Mouse (Mus musculus) left cerebral cortex, adult 2 months (tissue): ENCODE measurements around the gene Abcb10. TPM values are rescaled to one million over a fixed set of nuclear protein-coding genes. Genes with fewer than 3 reads are reported as not detected.
A peak's percentile ranks its signal among the peaks of the same experiment; 100 is the strongest.
"Not testable (repeated sequence)": the region's sequence is repeated elsewhere in the genome, so short reads cannot be mapped to it uniquely, and the experiment has no call there.

Source experiments
- DNase-seq, 2 experiments: peaks; one replicate each; pipeline ENCODE4 v3.0.0; 2021 to 2022; ENCODE audit warnings: low spot score in 2 of 2, mixed read lengths in 1 of 2; ENCODE audit errors: extremely low spot score in 1 of 2
- H3K27ac ChIP-seq: fragments of 200-600 bp; 2 replicates; pipeline ENCODE4 v1.8.1; 2022
- H3K4me3 ChIP-seq: fragments of 200-600 bp; 2 replicates; pipeline ENCODE4 v1.8.1; 2022
- CTCF ChIP-seq: fragments of 200-600 bp; IDR thresholded peaks from 2 replicates; pipeline ENCODE4 v1.8.1; 2022; ENCODE audit warnings: antibody characterized with exemption, mild to moderate bottlenecking, moderate library complexity
- intact Hi-C: fragments of 180-260 bp; cut with DNase I; formaldehyde crosslinking; loops from one replicate; pipeline ENCODE4 v1.15.1; 2025
- total RNA-seq, 2 experiments: library from RNA; stranded (reverse); gene quantifications; 2 replicates each; pipeline ENCODE4 v1.2.3; 2021

Abcb10 gene
- total RNA-seq, 2 experiments from 2014 or later: 16.3 to 16.5 TPM

GRCm38 (mm10) chr8:123978926-123979325, 4.0 kb downstream of the Abcb10 start:
- Histone ChIP-seq H3K27ac (no peak overlapping the region), H3K4me3 (no peak overlapping the region)
- TF ChIP-seq CTCF: no peak
- intact Hi-C loops: no loop called here
- no peak for DNase-seq

GRCm38 (mm10) chr8:123978166-123978838, 4.6 kb downstream of the Abcb10 start:
- TF ChIP-seq CTCF: no peak
- intact Hi-C loops: no loop called here

DNA sequence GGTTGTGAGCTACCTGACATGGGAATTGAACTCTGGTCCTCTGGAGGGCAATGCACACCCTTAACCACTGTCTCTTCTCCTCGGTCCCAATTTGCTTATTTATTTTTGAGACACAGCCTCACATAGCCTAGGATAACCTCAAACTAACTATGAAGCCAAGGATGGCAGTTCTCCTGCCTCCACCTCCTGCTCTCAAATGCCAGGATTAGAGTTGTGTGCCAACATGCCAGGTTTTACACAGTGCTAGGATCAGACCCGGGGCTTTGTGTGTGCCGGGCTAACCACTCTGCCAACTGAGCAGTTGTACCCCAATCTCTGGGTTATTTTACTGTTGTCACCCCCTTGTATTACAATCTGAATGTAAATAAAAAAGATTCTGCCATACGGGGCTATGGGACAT, 5.4 kb downstream of the Abcb10 start:
- DNase-seq: no peak
- intact Hi-C loops: no loop called here
- Histone ChIP-seq H3K27ac (no peak overlapping the region), H3K4me3 (no peak overlapping the region)
- no peak for TF ChIP-seq CTCF

More at GRCm38 (mm10) chr8:123978166-123978838, 4.6 kb downstream of the Abcb10 start:
- no peak for DNase-seq
- H3K27ac ChIP-seq: no peak overlapping the region
- H3K4me3 ChIP-seq: no peak overlapping the region

DNA sequence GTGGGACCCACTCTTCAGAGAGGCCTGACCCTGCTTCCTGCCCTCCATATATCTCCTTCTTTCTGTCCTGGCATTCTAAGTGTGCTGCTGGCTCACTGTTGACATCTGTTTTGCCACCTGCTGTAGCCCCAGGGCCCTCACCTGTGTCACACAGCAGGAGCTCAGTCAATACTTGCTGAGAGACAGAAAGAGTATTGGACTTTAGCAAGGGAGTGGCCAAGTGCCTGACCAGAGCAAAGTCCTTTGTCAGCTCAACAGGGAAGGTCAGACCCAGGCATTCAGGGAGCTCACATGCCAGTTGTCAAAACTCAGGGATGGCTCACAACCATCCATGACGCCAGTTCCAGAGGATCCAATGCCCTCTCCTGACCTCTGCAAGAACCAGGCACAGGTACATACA, 9.4 kb downstream of the Abcb10 start:
- Histone ChIP-seq H3K27ac (no peak overlapping the region), H3K4me3 (no peak overlapping the region)
- no peak for TF ChIP-seq CTCF
- intact Hi-C loops: no loop called here
- no peak for DNase-seq

- Histone ChIP-seq H3K4me3 (no peak overlapping the region), H3K27ac (no peak overlapping the region)
- no peak for DNase-seq
- intact Hi-C loops: no loop called here
- peak; percentile 48 for TF ChIP-seq CTCF
Measured at GRCm38 (mm10) chr8:123966896-123967295, 16.0 kb downstream of the Abcb10 start.

DNA sequence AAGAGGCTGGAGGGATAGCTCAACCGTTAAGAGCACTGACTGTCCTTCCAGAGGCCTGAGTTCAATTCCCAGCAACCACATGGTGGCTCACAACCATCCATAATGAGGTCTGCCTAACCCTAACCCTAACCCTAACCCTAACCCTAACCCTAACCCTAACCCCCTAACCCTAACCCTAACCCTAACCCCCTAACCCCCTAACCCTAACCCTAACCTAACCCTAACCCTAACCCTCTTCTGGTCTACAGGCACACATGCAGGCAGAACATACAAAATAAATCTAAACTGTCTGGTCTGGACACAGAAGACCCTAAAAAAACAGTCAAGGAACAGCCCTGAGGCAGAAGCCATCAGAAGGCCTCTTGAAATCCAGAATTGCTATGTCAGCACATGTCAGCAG, 21.6 kb downstream of the Abcb10 start:
- intact Hi-C loops: no loop called here
- H3K4me3 ChIP-seq: no peak overlapping the region
- no peak for TF ChIP-seq CTCF
- no peak for DNase-seq
- no peak overlapping the region for H3K27ac ChIP-seq

DNA sequence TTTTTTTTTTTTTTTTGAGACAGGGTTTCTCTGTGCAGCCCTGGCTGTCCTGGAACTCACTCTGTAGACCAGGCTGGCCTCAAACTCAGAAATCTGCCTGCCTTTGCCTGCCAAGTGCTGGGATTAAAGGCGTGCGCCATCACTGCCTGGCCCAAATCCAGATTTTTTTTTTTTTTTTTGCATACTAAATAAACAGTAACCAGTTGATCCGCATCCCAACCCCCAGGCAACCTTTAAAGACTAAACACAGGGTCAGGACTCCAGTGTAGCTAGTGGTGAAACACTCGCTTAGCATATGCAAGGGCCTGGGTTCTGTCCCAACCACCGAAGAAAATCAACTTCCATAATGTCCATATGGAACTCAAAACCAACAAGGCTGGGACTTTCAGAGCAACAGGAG, 22.4 kb downstream of the Abcb10 start:
- intact Hi-C loops, DNase-seq, H3K4me3 ChIP-seq, H3K27ac ChIP-seq: not testable (repeated sequence)

- Histone ChIP-seq H3K4me3 (no peak overlapping the region), H3K27ac (no peak overlapping the region)
- TF ChIP-seq CTCF: no peak
- intact Hi-C loops: no loop called here
- no peak for DNase-seq
Measured at GRCm38 (mm10) chr8:123960056-123960455, 22.9 kb downstream of the Abcb10 start.

DNA sequence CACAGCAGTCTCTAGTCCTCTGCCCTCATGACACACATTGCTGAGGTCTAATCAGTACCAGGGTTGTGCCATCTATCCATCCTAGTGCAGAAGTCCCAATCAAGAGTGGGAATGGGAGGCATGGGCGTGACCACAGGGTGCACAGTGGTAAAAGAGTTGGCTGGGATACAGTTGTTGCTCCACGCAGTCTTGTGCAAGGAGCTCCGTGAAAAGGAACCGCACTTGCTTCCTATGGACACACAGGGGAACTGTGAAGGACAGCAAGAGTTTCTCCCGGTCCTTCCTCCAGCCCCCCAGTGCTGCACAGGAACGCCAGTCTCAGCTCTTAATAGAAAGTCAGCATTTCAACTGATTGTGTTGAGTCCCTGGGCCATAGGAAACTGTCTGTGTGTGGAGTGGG, 23.4 kb downstream of the Abcb10 start:
- TF ChIP-seq CTCF: no peak
- no peak for DNase-seq
- Histone ChIP-seq H3K27ac (no peak overlapping the region), H3K4me3 (no peak overlapping the region)
- intact Hi-C loops: no loop called here

DNA sequence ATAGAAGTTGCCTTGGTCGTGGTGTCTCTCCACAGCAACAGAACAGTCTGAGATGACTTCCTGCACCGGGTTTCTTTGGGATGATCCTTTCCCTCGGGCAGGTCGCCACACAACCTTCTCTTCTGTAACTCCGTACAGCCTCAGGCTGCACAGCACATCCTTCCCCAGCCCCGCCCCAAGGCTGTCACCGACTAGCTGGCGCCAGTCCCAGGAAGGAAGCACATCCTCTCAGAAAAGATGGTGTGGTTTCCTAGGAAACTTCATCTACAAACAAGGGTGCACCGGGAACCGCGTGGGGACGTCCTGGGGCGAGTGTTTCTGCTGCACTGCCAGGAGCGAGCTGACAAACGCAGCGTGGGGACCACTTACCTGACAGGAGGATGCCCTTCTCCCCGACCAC, 24.8 kb downstream of the Abcb10 start:
- H3K27ac ChIP-seq: no peak overlapping the region
- H3K4me3 ChIP-seq: no peak overlapping the region
- intact Hi-C loops: no loop called here
- TF ChIP-seq CTCF: no peak
- DNase-seq: peak; percentile 15 to 43

DNA sequence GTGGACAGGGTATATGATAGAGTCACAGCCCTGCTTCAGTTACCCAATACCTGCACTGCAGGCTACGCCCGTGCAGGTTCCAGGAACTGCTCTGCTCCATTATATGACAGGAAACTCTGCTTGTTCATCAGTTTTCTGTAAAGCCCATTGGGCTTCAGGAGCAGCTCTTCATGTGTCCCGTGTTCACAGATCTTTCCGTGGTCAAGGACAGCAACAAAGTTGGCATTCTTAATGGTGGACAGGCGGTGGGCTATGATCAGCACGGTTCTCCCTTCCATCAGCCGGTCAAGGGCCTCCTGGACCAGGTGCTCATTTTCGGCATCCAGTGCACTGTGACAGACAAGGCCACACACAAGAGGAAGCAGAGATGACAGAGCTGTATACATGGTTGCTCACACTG, 28.7 kb downstream of the Abcb10 start:
- no peak for TF ChIP-seq CTCF
- intact Hi-C loops: no loop called here
- DNase-seq: no peak
- Histone ChIP-seq H3K27ac (no peak overlapping the region), H3K4me3 (no peak overlapping the region)

DNA sequence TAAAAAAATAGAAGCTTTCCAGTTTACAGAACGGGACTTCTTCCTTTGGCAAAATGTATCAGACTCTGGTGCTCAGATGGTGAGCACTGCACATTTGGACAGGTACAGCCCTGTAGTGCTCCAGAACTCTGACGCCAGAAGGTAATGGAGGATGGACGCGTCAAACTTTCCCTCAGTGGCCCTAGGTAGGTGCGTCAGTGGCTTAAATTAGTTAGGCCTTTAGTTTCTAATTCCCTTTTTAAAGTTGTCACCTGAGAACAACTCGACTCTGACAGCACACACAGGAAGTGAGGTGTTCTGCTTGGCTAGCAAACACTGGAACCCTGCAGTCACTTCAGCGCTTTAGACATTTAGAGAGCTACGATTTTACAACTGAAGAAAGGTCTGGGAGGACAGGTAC, 29.2 kb downstream of the Abcb10 start:
- intact Hi-C loops: no loop called here
- no peak overlapping the region for H3K27ac ChIP-seq
- H3K4me3 ChIP-seq: no peak overlapping the region
- TF ChIP-seq CTCF: no peak
- DNase-seq: no peak

GRCm38 (mm10) chr8:123950077-123950802, 32.7 kb downstream of the Abcb10 start:
- TF ChIP-seq CTCF: peak; percentile 77
- Histone ChIP-seq H3K27ac (no peak overlapping the region; the same call in 1 of the 2 replicates), H3K4me3 (peak overlapping the region; percentile 78)
- intact Hi-C loops: no loop called here
- DNase-seq: peak; percentile 45 to 54
